Mouse (Mus musculus) hematopoietic stem cell, adult 5-6 weeks (primary cell): ENCODE measurements around the gene 4932438A13Rik. TPM values are rescaled to one million over a fixed set of nuclear protein-coding genes. Genes with fewer than 3 reads are reported as not detected.

Experiments
- ATAC-seq, 2 experiments: fragments of 125-278 bp in 1 of 2; replicated peaks in 1 of 2; 2 replicates each; pipeline ENCODE4 v1.8.0; 2016 to 2017; ENCODE audit warnings: inconsistent platforms in 2 of 2, mild to moderate bottlenecking in 2 of 2, moderate number of reproducible peaks in 2 of 2, low read depth in 1 of 2, moderate TSS enrichment in 1 of 2; ENCODE audit not compliant: low FRiP score in 2 of 2, poor library complexity in 2 of 2, severe bottlenecking in 2 of 2, insufficient read depth in 1 of 2, low TSS enrichment in 1 of 2
- total RNA-seq: library from RNA; stranded (forward); fragments of 172-1452, 232-1000 nt; gene quantifications from 2 replicates; pipeline ENCODE4 v1.2.3, GENCODE M21; 2017

The 4932438A13Rik gene
- total RNA-seq, 1 experiment from 2014 or later = 59.2 TPM

- no peak for ATAC-seq
Measured at GRCm38 (mm10) chr3:36863881-36864280, 977 bp downstream of the 4932438A13Rik start.

GRCm38 (mm10) chr3:36864466-36864865 is 1.6 kb downstream of the 4932438A13Rik start:
- no peak for ATAC-seq

GRCm38 (mm10) chr3:36905372-36905771 is 42.5 kb downstream of the 4932438A13Rik start:
- no peak for ATAC-seq

GRCm38 (mm10) chr3:36917832-36918231 is 54.9 kb downstream of the 4932438A13Rik start:
- ATAC-seq = no peak

- no peak for ATAC-seq
Measured at GRCm38 (mm10) chr3:36918322-36918721, 55.4 kb downstream of the 4932438A13Rik start.

GRCm38 (mm10) chr3:36941572-36941971 is 78.7 kb downstream of the 4932438A13Rik start:
- ATAC-seq = no peak

GRCm38 (mm10) chr3:36942108-36942507 is 79.2 kb downstream of the 4932438A13Rik start:
- no peak for ATAC-seq

- no peak for ATAC-seq
Measured at GRCm38 (mm10) chr3:36943706-36944105, 80.8 kb downstream of the 4932438A13Rik start.

- no peak for ATAC-seq
Measured at GRCm38 (mm10) chr3:37037979-37038378, 175.1 kb downstream of the 4932438A13Rik start.

- ATAC-seq = no peak
Measured at GRCm38 (mm10) chr3:37039811-37040210, 176.9 kb downstream of the 4932438A13Rik start.

- ATAC-seq = no peak
Measured at GRCm38 (mm10) chr3:37051491-37051890, 188.6 kb downstream of the 4932438A13Rik start.

- no peak for ATAC-seq
Measured at GRCm38 (mm10) chr3:37063406-37063805, 200.5 kb downstream of the 4932438A13Rik start, which contains the start of gene Adad1. TSS of gene Adad1 (plus strand) at chr3:37063527.

GRCm38 (mm10) chr3:37073211-37073610 is 210.3 kb downstream of the 4932438A13Rik start:
- ATAC-seq = no peak

GRCm38 (mm10) chr3:37084860-37085259 is 222.0 kb downstream of the 4932438A13Rik start:
- ATAC-seq = no peak

- no peak for ATAC-seq
Measured at GRCm38 (mm10) chr3:37090721-37091120, 227.8 kb downstream of the 4932438A13Rik start.

Other genes with a start within 250 kb of the 4932438A13Rik start
- 8.3 and 8.4 TPM in 2 replicates for gene Bbs7, start 249.6 kb upstream of the 4932438A13Rik start, total RNA-seq
- not detected in 2 replicates for gene Trpc3, start 172.9 kb upstream of the 4932438A13Rik start, total RNA-seq
- gene Adad1, start 200.4 kb downstream of the 4932438A13Rik start, total RNA-seq = not detected in 2 replicates